Mouse (Mus musculus): ENCODE results near the gene Sh3rf1. TPM values are rescaled to one million over a fixed set of nuclear protein-coding genes. Genes with fewer than 3 reads are reported as not detected.

Gene Sh3rf1
- polyA plus RNA-seq, 1 experiment from 2014 or later, result 9.1 TPM

- H3K27ac ChIP-seq, result no peak overlapping the region
- 0 out of 2 replicates have a peak, but pooled peaks cover 3% of the 10 kb centered on the region for H3K36me3 ChIP-seq
- no peak for ATAC-seq (ENCODE audit: insufficient number of reproducible peaks, insufficient read depth, low FRiP score, low TSS enrichment, low read depth)
- no peak overlapping the region for H3K9ac ChIP-seq (replicated peaks)
- H3K9me3 ChIP-seq, result peaks cover 2% of the 10 kb centered on the region; the same call in 1 of the 2 replicates
- no peak overlapping the region for H3K4me2 ChIP-seq
- H3K27me3 ChIP-seq, result no peaks in the 10 kb centered on the region
- 0 out of 2 replicates have a peak, but pooled peaks cover 3% of the 10 kb centered on the region for H3K4me1 ChIP-seq (replicated peaks)
- no peak overlapping the region for H3K4me3 ChIP-seq (replicated peaks)
- WGBS, result 97% methylated on average over 19 of the region's 19 CpGs
These were observed 19.2 kb downstream of the Sh3rf1 start for GRCm38 (mm10) chr8:61242896-61243295.

GRCm38 (mm10) chr8:61243491-61243890, 19.8 kb downstream of the Sh3rf1 start:
- Histone ChIP-seq H3K27me3 (no peaks in the 10 kb centered on the region), H3K4me1 (replicated peaks) (0 out of 2 replicates have a peak, but pooled peaks cover 3% of the 10 kb centered on the region), H3K36me3 (no peaks in the 10 kb centered on the region), H3K4me2 (no peak overlapping the region), H3K4me3 (replicated peaks) (no peak overlapping the region), H3K9me3 (peaks cover 3% of the 10 kb centered on the region; the same call in 1 of the 2 replicates), H3K27ac (no peak overlapping the region), H3K9ac (replicated peaks) (no peak overlapping the region)
- WGBS, result 93% methylated on average over 5 of the region's 5 CpGs
- ATAC-seq (ENCODE audit: insufficient number of reproducible peaks, insufficient read depth, low FRiP score, low TSS enrichment, low read depth), result no peak

GRCm38 (mm10) chr8:61244157-61244556, 20.5 kb downstream of the Sh3rf1 start:
- H3K4me1 ChIP-seq (replicated peaks), result 0 out of 2 replicates have a peak, but pooled peaks cover 3% of the 10 kb centered on the region
- H3K27ac ChIP-seq, result no peak overlapping the region
- no peak overlapping the region for H3K4me3 ChIP-seq (replicated peaks)
- H3K4me2 ChIP-seq, result no peak overlapping the region
- H3K27me3 ChIP-seq, result no peaks in the 10 kb centered on the region
- no peaks in the 10 kb centered on the region for H3K36me3 ChIP-seq
- 93% methylated on average over 7 of the region's 7 CpGs for WGBS
- no peak overlapping the region for H3K9ac ChIP-seq (replicated peaks)
- ATAC-seq (ENCODE audit: insufficient number of reproducible peaks, insufficient read depth, low FRiP score, low TSS enrichment, low read depth), result no peak
- peaks cover 8% of the 10 kb centered on the region; the same call in 1 of the 2 replicates for H3K9me3 ChIP-seq

- Histone ChIP-seq H3K27ac (no peak overlapping the region), H3K9ac (replicated peaks) (no peak overlapping the region), H3K4me3 (replicated peaks) (no peak overlapping the region), H3K36me3 (peaks cover 7% of the 10 kb centered on the region; the same call in 1 of the 2 replicates), H3K27me3 (no peaks in the 10 kb centered on the region), H3K9me3 (peaks cover 15% of the 10 kb centered on the region; the same call in 1 of the 2 replicates), H3K4me1 (replicated peaks) (0 out of 2 replicates have a peak, but pooled peaks cover 11% of the 10 kb centered on the region), H3K4me2 (no peak overlapping the region)
- no peak for ATAC-seq (ENCODE audit: insufficient number of reproducible peaks, insufficient read depth, low FRiP score, low TSS enrichment, low read depth)
- 74% methylated on average over 13 of the region's 13 CpGs for WGBS
These were observed 23.8 kb downstream of the Sh3rf1 start for GRCm38 (mm10) chr8:61247270-61248025.

GRCm38 (mm10) chr8:61249511-61249910, 25.8 kb downstream of the Sh3rf1 start:
- WGBS, result 92% methylated on average over 4 of the region's 4 CpGs
- Histone ChIP-seq H3K4me1 (replicated peaks) (0 out of 2 replicates have a peak, but pooled peaks cover 11% of the 10 kb centered on the region), H3K4me2 (no peak overlapping the region), H3K9me3 (peaks cover 12% of the 10 kb centered on the region; the same call in 1 of the 2 replicates), H3K27me3 (no peaks in the 10 kb centered on the region), H3K9ac (replicated peaks) (no peak overlapping the region), H3K36me3 (peaks cover 7% of the 10 kb centered on the region; the same call in 1 of the 2 replicates), H3K4me3 (replicated peaks) (no peak overlapping the region), H3K27ac (no peak overlapping the region)
- no peak for ATAC-seq (ENCODE audit: insufficient number of reproducible peaks, insufficient read depth, low FRiP score, low TSS enrichment, low read depth)

- H3K4me1 ChIP-seq (replicated peaks), result peaks cover 14% of the 10 kb centered on the region; the same call in 1 of the 2 replicates
- no peaks in the 10 kb centered on the region for H3K27me3 ChIP-seq
- H3K4me3 ChIP-seq (replicated peaks), result no peak overlapping the region
- no peak overlapping the region for H3K27ac ChIP-seq
- H3K9ac ChIP-seq (replicated peaks), result no peak overlapping the region
- 71% methylated on average over 5 of the region's 5 CpGs for WGBS
- H3K36me3 ChIP-seq, result peaks cover 7% of the 10 kb centered on the region; the same call in 1 of the 2 replicates
- ATAC-seq (ENCODE audit: insufficient number of reproducible peaks, insufficient read depth, low FRiP score, low TSS enrichment, low read depth), result no peak
- H3K4me2 ChIP-seq, result no peak overlapping the region
- H3K9me3 ChIP-seq, result 0 out of 2 replicates have a peak, but pooled peaks cover 7% of the 10 kb centered on the region
These were observed 30.5 kb downstream of the Sh3rf1 start for GRCm38 (mm10) chr8:61254196-61254595.

GRCm38 (mm10) chr8:61258828-61259227, 35.2 kb downstream of the Sh3rf1 start:
- ATAC-seq (ENCODE audit: insufficient number of reproducible peaks, insufficient read depth, low FRiP score, low TSS enrichment, low read depth), result no peak
- Histone ChIP-seq H3K4me3 (replicated peaks) (no peak overlapping the region), H3K27me3 (no peaks in the 10 kb centered on the region), H3K27ac (no peak overlapping the region), H3K36me3 (no peaks in the 10 kb centered on the region), H3K4me2 (no peak overlapping the region), H3K4me1 (replicated peaks) (peaks cover 14% of the 10 kb centered on the region), H3K9ac (replicated peaks) (no peak overlapping the region), H3K9me3 (no peaks in the 10 kb centered on the region)
- WGBS, result 88% methylated on average over 9 of the region's 9 CpGs

- Histone ChIP-seq H3K9me3 (no peaks in the 10 kb centered on the region), H3K27me3 (no peaks in the 10 kb centered on the region), H3K4me3 (replicated peaks) (no peak overlapping the region), H3K4me2 (no peak overlapping the region), H3K36me3 (no peaks in the 10 kb centered on the region), H3K4me1 (replicated peaks) (peaks cover 14% of the 10 kb centered on the region), H3K9ac (replicated peaks) (no peak overlapping the region), H3K27ac (no peak overlapping the region)
- ATAC-seq (ENCODE audit: insufficient number of reproducible peaks, insufficient read depth, low FRiP score, low TSS enrichment, low read depth), result no peak
- WGBS, result 92% methylated on average over 7 of the region's 7 CpGs
These were observed 35.9 kb downstream of the Sh3rf1 start for GRCm38 (mm10) chr8:61259526-61259925.

- Histone ChIP-seq H3K4me1 (replicated peaks) (peaks cover 13% of the 10 kb centered on the region), H3K27ac (no peak overlapping the region), H3K36me3 (no peaks in the 10 kb centered on the region), H3K27me3 (no peaks in the 10 kb centered on the region), H3K4me2 (no peak overlapping the region), H3K9ac (replicated peaks) (no peak overlapping the region), H3K9me3 (no peaks in the 10 kb centered on the region), H3K4me3 (replicated peaks) (no peak overlapping the region)
- ATAC-seq (ENCODE audit: insufficient number of reproducible peaks, insufficient read depth, low FRiP score, low TSS enrichment, low read depth), result no peak
- WGBS, result 69% methylated on average over 7 of the region's 7 CpGs
These were observed 36.9 kb downstream of the Sh3rf1 start for GRCm38 (mm10) chr8:61260530-61260929.

GRCm38 (mm10) chr8:61261374-61261773, 37.7 kb downstream of the Sh3rf1 start:
- Histone ChIP-seq H3K36me3 (no peaks in the 10 kb centered on the region), H3K9me3 (no peaks in the 10 kb centered on the region), H3K9ac (replicated peaks) (no peak overlapping the region), H3K4me1 (replicated peaks) (peaks cover 9% of the 10 kb centered on the region), H3K4me2 (no peak overlapping the region), H3K4me3 (replicated peaks) (no peak overlapping the region), H3K27me3 (no peaks in the 10 kb centered on the region), H3K27ac (no peak overlapping the region)
- no peak for ATAC-seq (ENCODE audit: insufficient number of reproducible peaks, insufficient read depth, low FRiP score, low TSS enrichment, low read depth)
- WGBS, result 67% methylated on average over 4 of the region's 4 CpGs

GRCm38 (mm10) chr8:61263691-61264090, 40.0 kb downstream of the Sh3rf1 start:
- H3K4me1 ChIP-seq (replicated peaks), result peaks cover 26% of the 10 kb centered on the region
- WGBS, result 96% methylated on average over 4 of the region's 4 CpGs

More at GRCm38 (mm10) chr8:61263691-61264090, 40.0 kb downstream of the Sh3rf1 start:
- ATAC-seq (ENCODE audit: insufficient number of reproducible peaks, insufficient read depth, low FRiP score, low TSS enrichment, low read depth), result no peak
- no peaks in the 10 kb centered on the region for H3K27me3 ChIP-seq
- no peak overlapping the region for H3K27ac ChIP-seq
- no peaks in the 10 kb centered on the region for H3K36me3 ChIP-seq
- no peak overlapping the region for H3K4me3 ChIP-seq (replicated peaks)
- no peak overlapping the region for H3K4me2 ChIP-seq
- H3K9ac ChIP-seq (replicated peaks), result no peak overlapping the region
- H3K9me3 ChIP-seq, result no peaks in the 10 kb centered on the region

Measured in limb, embryonic 12.5 days (tissue).